Mouse (Mus musculus) layer of hippocampus, postnatal 36 days (tissue): ENCODE data around the gene Trrap. TPM values are rescaled to one million over a fixed set of nuclear protein-coding genes. Genes with fewer than 3 reads are reported as not detected.

Experiments used
- DNase-seq, 2 experiments: peaks; one replicate each; pipeline ENCODE4 v3.0.0; 2022
- microRNA-seq, 2 experiments: library from miRNA; unstranded; fragments of <30 nt; microRNA quantifications; one replicate each; pipeline ENCODE4 v1.2.0; 2021
- total RNA-seq, 2 experiments: library from RNA; stranded (reverse); gene quantifications; 2 replicates each; pipeline ENCODE4 v1.2.3; 2021

Gene Trrap
- total RNA-seq, 2 experiments from 2014 or later: 160 to 181 TPM

GRCm38 (mm10) chr5:144872326-144872725, 104.8 kb downstream of the Trrap start:
- DNase-seq: no peak

DNA sequence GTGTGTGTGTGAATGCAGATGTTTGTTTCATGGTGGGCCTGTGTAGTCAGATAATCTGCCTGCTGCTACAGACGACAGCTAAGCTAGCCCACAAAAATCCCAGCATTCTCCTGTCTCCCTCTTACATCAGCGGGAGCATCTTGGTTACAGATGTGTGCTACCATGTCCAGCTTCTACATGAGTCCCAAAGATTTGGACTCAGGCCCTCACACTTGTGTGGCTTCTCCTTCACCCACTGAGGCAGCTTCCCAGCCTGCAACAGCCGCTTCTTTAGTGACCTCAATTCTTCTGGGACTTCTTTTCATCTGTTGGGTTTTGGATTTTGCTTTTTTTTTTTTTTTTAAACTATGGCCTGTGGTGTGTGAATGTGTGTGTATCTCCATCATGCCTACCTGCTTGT, 105.3 kb downstream of the Trrap start:
- no peak for DNase-seq

DNA sequence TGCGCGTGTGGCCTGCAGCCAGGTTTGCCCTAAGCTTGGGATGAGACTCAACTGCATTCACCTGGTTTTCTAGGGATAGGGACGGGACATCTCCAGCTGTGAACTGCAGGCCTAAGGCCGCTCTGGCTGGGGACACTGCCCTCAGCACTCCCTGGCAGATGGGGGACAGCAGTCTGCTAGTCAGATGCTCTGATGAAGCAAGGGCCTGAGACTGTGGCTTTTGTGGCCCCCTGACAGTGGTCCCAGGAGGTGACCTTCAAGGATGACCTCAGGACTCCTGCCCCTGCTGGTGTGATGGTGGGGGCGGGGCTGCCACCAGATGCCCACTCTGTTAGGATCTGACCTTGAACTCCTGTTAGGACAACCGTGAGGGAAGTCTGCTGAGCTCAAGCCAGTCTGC, 107.7 kb downstream of the Trrap start:
- no peak for DNase-seq

DNA sequence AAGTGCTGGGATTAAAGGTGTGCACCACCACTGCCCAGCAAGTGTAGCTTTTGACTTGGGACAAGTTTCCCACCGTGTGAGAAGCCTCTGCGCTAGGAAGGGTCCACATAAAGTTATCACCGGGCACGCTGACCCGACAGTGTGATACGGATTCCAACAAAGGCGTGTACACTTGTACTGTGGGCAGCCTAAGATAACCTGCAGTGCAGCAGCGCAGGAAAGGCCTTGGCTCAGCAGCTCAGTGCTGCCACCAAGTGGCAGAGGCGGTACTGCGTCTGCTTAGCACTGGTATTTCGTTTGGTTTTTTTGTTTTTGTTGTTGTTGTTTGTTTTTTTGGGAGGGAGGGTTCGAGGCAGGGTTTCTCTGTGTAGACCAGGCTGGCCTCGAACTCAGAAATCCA, 108.4 kb downstream of the Trrap start:
- peak; percentile 62 for DNase-seq

DNA sequence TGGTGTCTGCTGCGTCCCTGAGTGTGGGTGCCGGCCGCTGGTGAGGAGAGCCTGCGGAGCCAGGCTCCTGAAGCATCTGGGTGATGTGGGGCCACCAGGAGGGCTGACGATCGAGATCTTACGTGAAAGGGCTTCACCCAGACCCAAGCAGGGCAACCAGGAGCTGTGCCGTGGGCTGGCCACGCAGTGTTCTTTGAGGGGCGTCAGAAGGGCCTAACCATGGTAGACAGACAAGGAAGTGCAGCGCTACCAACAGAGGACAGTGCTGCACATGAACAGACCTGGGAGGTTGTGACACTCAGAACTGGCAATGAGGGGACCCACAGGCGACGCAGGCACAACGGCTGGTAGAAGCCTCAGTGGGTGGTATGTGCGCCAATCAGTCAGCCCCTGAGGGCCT, 109.5 kb downstream of the Trrap start:
- no peak for DNase-seq

DNA sequence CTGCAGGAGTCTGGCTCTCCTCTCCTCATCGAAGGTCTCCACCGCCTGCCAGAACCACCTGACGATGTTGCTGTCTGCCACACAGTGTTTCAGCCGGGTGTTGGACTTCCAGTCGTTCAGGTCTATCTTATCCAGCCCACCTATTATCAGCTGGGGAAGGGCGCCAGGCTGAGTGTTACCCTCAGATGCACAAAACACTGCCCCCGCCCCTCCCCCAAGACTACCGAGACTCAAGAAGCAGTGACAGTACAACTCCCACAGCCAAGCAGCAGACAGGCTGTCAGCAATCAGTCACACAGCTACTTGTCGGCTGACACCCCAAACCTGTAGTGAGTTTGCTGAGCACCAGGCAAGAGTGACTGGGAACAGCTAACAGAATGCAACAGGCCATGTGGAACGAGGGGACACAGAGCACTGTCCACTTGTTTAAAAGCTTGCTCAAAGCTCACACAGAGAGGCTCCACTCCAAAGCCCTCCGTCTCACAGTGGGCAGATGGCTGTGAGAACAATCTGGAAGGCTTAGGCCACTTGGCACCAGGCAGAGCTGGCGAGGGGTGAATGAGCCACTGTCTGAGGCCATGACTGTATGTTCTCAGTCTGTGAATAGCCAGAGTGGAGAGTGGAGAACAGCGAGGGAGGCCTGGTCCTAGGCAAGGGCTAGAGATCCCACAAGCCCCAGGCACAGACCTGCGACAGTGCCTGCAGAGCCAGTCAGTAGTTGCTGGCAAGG, 114.3 kb downstream of the Trrap start:
- DNase-seq: peak; percentile 47 to 58

GRCm38 (mm10) chr5:144884629-144885217, 117.2 kb downstream of the Trrap start:
- peak in 1 of 2 experiments; percentile 35 for DNase-seq

DNA sequence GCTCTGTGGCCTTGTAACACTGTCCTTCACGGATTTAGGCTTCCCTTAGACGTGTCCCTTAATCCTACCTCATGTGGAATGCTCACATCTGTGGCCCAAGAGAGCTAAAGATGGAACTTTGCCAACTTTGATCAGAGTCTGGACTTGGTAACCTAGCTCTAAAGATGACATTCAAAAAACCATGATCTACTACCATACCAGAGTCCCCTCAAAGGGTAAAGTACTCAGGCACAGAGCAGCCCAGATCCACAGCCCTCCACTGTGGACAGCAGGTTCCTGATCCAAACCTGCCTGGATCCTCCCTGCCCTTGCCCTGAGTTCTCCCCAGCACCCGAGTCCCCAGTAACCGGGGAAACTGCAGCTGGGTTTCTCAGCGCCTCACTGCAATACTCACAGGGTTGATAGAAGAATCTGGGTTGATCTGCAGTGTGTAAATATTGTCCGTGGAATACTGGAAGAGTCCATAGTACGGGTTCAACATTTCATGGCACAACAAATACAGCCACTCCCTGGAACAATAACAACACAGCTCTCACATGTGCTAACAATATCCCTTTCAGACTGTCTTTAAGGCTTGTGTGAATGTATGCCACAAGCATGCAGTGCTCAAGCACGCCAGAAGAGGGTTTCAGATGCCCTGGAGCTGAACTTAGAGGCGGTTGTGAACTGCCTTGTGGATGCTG, 118.6 kb downstream of the Trrap start:
- no peak for DNase-seq

GRCm38 (mm10) chr5:144891276-144891675, 123.7 kb downstream of the Trrap start:
- DNase-seq: no peak

DNA sequence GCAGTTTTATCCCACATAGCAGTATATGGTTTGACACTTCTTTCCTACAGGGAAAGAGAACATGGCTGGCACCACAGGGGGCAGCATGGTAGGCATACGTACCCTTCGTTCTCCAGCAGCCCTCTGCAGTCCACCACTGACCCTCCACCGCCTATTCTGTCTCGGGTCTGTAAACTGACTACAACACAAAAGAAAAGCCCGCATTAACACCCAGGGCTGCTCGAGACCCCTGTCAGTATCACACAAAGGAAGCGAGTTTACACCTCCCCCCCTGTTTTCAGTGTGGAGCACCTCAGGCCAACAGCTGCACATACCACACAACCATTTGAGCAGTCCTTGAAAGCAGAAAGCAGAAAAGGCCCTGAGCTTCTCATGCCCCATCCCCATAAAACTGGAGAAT, 130.3 kb downstream of the Trrap start:
- DNase-seq: no peak

DNA sequence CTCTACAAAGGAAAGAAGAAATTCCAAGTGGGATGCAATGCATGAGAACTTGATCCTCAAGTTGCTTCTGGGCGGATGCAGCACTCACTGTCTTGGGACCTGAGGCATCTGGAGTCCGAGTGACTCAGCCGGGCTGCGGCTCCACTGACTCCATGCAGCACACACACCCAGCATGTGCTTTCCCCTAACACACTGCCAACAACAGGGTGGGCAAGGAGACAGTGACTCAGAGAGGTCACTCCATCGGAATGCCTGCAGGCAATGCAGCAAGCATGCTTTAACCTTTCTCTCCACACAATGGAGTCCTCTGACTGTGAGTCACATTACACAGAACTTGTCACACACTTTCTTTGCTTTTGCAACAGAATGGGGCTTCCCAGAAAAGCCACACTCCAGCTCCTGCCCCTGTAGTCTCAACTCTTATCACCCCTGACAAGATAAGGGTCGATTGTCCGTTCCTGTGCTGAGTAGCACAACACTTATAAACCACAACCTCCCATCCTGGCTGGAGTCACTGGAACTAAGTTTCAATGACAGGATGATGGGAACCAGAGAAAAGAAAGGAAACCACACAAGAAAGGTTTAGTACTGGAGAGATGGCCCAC, 131.0 kb downstream of the Trrap start:
- DNase-seq: no peak

GRCm38 (mm10) chr5:144901035-144901434, 133.5 kb downstream of the Trrap start:
- no peak for DNase-seq

DNA sequence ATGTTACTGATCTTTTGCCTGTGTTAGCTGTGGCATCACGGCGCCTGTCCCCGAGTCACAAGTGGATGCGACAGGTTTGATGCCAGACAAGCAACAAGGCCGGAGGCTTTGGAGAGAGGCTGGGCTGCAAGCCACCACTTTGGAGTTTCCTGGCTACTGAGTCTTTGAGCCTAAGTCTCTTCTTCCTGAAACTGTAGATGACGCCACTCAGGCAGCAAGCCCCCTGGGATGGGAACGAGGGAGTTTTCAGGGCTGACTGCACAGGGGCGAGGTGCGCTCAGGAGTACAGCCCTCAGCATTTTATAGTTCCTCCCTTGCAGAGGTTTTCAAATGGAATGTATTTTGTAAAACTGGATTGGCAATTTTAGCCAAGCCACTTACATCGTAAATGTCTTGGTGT, 134.3 kb downstream of the Trrap start:
- no peak for DNase-seq

GRCm38 (mm10) chr5:144904356-144905134, 137.0 kb downstream of the Trrap start:
- DNase-seq: no peak

- DNase-seq: no peak
These were observed 140.1 kb downstream of the Trrap start for GRCm38 (mm10) chr5:144907591-144907990.

Small RNAs within 50 kb of the gene (microRNA-seq; reads per million reads assigned to microRNA genes)
- 0.60 to 0.85 reads per million in 2 experiments for gene Mir7039

Other genes starting within 250 kb of the Trrap start
- 10 to 100 TPM; 44.0 to 52.2 TPM for gene Nptx2, start 221.8 kb upstream of the Trrap start, total RNA-seq
- gene Tmem130, start 5.9 kb upstream of the Trrap start, total RNA-seq: 100 to 1,000 TPM; 126 to 139 TPM
- 10 to 100 TPM; 28.7 to 29.9 TPM for gene Smurf1, start 198.1 kb downstream of the Trrap start, total RNA-seq